Mouse (Mus musculus) liver (tissue): Measurements from ENCODE around the gene Tnfsf12.
A peak's percentile ranks its signal among the peaks of the same experiment; 100 is the strongest.

Source experiments
- DNase-seq: peaks from one replicate; pipeline ENCODE4 v3.0.0-alpha.2; 2020; ENCODE audit warnings: mixed read lengths

Gene Tnfsf12

DNA sequence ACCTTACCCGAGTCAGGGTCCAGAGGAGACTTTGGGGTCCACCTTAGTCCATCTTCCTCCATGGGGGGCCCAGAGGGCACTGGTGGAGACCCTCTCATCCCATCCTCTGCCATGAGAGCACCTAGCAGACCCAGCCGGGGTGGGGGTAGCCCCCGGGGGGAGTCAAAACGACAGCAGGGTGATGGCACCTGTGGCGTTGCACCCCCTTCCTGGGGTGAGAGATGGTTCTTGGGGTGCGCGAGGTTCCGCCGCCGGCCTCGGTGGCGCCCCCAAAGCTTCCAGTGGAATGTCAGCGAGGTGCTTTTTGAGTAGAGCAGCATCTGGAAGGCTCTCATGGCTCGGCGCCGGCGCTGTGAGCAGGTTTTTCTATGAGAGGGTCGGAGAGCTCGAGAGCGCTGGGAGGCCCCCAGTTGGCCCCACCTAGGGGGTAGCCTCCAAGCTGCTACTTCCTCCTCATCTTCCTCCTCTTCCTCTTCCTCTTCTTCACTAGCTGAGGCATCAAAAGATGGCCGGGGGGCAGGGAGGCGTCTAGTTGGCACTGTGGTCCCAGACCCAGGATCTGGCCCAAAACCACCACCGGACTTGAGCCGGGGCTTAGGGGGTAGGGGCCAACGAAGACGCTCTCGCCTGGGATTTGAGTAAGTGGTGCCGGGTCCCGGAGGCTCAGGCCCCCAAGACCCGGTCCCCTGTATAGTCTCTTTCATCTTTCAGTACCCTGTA, 15.4 kb downstream of the Tnfsf12 start:
- no peak for DNase-seq

GRCm38 (mm10) chr11:69679144-69679543, 16.5 kb downstream of the Tnfsf12 start:
- DNase-seq: no peak

- peak; percentile 100 for DNase-seq
These were observed 23.4 kb downstream of the Tnfsf12 start, which contains the start of gene Eif4a1 for GRCm38 (mm10) chr11:69672211-69672706. Gene Eif4a1 (minus strand): TSS chr11:69672423.

DNA sequence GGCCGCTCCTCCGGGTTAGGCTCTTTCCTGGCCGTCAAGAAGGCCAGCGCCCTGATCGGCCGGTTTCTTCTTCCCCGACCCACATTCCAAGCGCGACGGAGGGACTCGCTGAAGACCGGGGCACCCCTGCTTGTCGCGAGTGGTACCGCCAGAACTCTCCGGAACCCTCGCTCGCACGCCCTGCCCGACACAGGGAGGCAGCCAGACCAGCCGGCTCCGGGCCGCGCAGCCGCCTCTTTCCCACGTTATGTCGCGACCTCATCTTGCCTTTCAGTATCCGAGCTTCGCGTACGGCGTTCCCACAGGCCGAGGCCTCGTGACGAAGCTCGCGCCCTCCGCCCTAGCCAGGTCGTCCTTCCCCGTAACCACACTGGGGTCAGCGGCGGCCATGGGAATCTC, 23.9 kb downstream of the Tnfsf12 start:
- DNase-seq: peak; percentile 42

GRCm38 (mm10) chr11:69670786-69671725, 24.6 kb downstream of the Tnfsf12 start:
- DNase-seq: peak; percentile 94

DNA sequence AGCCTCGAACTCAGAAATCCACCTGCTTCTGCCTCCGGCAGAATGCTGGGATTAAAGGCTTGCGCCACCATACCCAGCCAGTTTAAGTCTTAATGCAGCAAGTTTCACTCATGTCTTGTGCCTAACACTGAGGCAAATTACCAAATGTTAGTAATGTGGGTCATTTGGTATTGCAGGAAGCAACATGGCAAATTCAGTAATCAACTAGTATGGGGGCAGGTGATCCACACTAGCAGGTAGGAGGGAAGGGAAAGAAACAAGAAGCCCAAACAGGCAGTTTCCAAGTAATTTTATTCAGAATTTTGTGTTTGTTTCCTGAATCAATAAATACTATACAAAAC, 29.0 kb downstream of the Tnfsf12 start:
- DNase-seq: no peak

DNA sequence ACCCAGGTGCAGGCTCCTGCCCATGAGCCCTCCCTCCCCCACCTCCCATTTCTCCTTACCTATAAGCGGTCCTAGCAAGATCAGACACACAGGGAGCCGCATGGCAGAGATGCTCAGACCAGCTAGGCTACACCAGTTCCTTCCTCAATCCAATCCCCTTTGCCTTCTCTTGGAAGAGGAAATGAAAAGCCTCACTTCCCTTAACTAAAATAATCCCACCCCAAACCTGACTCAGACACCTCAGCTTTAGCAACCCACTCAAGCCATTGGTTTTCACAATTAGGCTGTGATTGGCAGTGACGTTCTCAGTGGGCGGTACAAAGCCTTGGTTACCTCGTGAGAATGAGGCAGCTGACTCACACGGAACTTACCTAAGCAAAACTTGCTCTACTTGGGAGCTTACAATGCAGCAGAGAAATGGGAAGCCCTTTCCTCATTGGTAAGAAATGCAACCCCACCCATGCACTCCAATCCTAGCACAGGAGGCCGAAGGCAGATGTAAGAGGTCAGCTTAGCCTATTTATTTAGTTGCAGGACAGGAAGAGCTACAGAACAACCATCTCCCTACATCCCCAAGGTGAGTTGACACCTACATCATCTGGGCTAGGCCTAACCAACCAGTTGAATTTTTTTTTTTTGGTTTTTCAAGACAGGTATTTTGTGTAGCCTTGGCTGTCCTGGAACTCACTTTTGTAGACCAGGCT, 29.5 kb downstream of the Tnfsf12 start, which contains the start of gene Cd68:
Cd68 (minus strand) TSS at position 193 of the 704 bp plus-strand sequence.
- DNase-seq: peak; percentile 57

DNA sequence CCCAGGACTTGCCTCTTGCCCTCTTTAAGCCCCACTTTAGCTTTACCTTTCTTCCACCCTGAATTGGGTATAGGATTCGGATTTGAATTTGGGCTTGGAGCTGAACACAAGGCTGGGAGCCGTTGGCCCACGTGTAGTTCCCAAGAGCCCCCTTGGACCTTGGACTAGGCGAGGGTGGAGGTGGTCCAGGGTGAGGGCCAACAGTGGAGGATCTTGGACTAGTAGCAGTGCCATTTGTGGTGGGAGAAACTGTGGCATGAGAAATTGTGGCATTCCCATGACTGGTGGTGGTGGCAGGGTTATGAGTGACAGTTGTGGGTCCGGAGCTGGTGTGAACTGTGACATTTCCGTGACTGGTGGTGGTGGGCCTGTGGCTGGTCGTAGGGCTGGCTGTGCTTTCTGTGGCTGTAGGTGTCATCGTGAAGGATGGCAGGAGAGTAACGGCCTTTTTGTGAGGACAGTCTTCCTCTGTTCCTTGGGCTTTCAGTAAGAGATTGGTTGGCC, 30.1 kb downstream of the Tnfsf12 start:
- DNase-seq: no peak

GRCm38 (mm10) chr11:69664841-69665240, 30.8 kb downstream of the Tnfsf12 start:
- DNase-seq: no peak

- no peak for DNase-seq
These were observed 31.9 kb downstream of the Tnfsf12 start for GRCm38 (mm10) chr11:69663795-69664194.

- DNase-seq: no peak
These were observed 32.5 kb downstream of the Tnfsf12 start for GRCm38 (mm10) chr11:69662967-69663671.

DNA sequence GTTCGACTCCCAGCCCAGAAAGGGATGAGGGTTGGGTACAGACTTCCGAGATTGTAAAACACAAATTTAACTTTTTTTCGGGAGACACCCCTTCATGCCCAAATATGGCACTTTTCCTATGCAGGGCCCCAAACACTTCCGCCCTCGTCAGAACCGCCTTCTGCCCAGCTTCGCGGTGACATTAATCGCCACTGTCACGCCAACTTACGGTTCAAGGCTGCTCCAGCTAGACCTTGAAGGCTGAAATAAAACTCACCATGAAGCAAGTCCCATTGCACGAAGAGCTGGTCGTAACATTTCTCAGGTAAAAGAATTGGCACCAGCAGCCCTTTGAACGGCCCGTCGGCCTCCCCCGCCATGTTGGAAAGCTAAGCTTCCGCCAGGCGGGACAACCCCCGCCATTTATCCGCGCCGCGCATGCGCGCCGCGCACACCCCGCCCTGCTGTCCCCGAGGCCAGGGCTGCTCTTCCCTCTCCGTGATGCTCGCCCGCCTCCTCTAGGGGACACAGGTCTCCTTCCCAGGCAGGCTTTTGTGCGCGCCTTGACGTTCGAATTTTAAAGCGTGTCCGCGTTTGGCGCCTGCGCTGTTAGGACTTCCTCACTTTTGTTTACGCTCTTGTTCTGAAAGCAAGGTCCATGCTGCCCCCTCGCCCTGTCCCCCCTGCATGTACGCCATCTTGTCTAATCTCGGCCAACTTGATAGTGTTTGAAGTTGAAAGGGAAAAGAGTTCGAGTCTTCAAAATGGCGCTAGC, 33.3 kb downstream of the Tnfsf12 start, which contains the start of gene Mpdu1:
Mpdu1 (minus strand) TSS at position 430 of the 754 bp plus-strand sequence.
- DNase-seq: peak; percentile 96

DNA sequence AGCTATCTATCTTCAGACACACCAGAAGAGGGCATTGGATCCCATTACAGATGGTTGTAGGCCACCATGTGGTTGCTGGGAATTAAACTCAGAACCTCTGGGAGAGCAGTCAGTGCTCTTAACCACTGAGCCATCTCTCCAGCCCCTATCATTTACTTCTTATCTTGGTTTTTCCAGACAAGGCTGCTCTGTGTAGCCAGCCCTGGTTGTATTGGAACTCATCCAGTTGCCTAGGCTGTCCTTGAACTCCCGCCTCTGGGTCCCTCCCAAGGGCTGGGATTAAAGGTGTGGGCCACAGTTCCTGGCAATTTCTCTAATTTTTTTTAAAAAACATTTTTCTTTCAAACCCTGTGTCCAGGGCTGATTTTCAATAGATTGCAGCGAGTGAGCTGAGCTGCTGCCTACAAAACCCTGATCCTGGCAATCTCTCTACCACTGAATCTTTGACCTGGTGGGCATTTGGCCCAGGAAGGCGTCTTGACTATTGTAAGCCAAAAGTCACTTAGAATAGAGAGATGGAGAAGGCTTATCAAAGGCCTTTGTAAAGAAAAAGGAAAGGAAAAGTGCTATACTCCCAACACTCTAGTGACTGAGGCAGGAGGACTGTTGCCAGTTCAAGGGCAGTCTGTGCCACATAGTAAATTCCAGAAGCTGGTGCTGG, 34.3 kb downstream of the Tnfsf12 start:
- no peak for DNase-seq

- DNase-seq: no peak
These were observed 38.2 kb downstream of the Tnfsf12 start for GRCm38 (mm10) chr11:69657462-69657881.

DNA sequence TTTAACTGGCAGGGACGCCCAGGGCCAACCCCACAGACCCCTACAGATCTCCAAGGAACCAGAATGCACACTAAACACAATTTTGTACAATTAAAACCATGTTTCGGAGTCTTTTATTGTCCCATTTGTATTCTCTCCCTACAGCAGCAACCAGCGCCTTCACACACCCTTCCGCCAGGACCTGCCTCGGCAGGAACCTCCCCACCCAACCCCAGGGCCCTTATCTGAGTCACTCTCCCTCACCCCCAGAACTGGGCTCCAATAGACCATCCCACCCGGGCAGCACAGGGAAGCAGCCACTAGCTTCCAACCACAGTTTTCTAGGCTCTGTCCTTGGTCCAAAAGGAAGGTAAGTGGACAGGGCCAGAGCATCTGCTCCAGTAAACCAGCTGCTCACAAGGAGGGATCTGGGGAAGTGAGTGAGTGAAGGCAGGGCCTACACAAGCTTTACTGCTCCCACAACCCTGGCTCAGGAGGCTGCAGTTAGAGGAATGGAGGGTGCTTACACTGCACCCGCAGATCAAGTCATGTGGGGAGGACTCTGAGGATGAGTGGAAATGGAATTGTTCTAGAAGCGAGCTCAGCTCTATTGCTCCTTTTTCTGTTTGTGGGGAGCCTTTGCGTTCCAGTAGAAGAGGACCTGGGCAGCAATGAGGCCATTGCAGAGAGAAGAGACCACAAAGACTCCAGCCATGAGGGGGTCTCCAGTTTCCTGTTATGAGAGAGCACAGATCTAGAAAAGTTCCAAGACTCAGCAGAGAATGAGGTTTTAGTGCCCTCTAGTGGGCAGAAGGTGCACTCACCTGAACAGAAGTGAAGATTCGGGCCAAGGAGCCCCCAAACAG, 38.8 kb downstream of the Tnfsf12 start:
- peak; percentile 59 for DNase-seq

GRCm38 (mm10) chr11:69656065-69656455, 39.6 kb downstream of the Tnfsf12 start:
- no peak for DNase-seq

- peak; percentile 73 for DNase-seq
These were observed 40.2 kb downstream of the Tnfsf12 start, which contains the start of gene Sox15 for GRCm38 (mm10) chr11:69655264-69656064. Gene Sox15 (plus strand): TSS chr11:69655314.

GRCm38 (mm10) chr11:69654760-69655159, 40.9 kb downstream of the Tnfsf12 start:
- DNase-seq: no peak

DNA sequence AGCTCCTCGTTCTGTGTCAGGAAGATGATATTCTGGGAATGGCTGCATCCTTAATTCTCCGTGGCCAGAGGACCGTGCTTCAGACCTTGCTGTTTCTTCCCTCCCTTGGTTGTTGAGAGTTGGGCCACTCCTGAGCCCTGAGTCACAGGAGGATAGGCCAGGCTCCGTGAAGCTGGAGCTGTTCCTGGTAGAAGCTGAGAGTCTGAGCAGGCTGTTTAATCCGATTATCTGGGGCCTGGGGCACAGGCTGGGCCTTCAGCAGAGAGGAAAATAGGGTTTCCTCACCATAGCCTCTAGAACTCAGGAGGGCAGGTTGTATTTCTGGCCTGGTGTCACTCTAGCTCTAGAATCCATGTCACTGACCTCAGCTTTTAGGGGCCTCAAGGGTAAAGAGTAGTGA, 42.2 kb downstream of the Tnfsf12 start:
- no peak for DNase-seq
